Mouse (Mus musculus): ENCODE results near the gene Cfap57.
A peak's percentile ranks its signal among the peaks of the same experiment; 100 is the strongest.
"Not testable (repeated sequence)": the region's sequence is repeated elsewhere in the genome, so short reads cannot be mapped to it uniquely, and the experiment has no call there.

Cfap57 gene

GRCm38 (mm10) chr4:118564062-118564925 lies 56.3 kb downstream of the Cfap57 start:
- no peak for DNase-seq (ENCODE audit: low spot score)

GRCm38 (mm10) chr4:118553039-118553649 lies 67.4 kb downstream of the Cfap57 start:
- no peak for DNase-seq (ENCODE audit: low spot score)

GRCm38 (mm10) chr4:118548130-118548480 lies 72.5 kb downstream of the Cfap57 start:
- DNase-seq (ENCODE audit: low spot score), result not testable (repeated sequence)

DNA sequence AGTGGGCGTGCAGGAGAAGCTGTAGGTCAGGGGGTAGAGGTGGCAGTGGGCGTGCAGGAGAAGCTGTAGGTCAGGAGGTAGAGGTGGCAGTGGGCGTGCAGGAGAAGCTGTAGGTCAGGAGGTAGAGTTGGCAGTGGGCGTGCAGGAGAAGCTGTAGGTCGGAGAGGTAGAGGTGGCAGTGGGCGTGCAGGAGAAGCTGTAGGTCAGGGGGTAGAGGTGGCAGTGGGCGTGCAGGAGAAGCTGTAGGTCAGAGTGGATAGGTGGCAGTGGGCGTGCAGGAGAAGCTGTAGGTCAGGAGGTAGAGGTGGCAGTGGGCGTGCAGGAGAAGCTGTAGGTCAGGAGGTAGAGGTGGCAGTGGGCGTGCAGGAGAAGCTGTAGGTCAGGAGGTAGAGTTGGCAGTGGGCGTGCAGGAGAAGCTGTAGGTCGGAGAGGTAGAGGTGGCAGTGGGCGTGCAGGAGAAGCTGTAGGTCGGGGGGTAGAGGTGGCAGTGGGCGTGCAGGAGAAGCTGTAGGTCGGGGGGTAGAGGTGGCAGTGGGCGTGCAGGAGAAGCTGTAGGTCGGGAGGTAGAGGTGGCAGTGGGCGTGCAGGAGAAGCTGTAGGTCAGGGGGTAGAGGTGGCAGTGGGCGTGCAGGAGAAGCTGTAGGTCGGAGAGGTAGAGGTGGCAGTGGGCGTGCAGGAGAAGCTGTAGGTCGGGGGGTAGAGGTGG lies 73.0 kb downstream of the Cfap57 start:
- peak; percentile 89 for DNase-seq (ENCODE audit: low spot score)

DNA sequence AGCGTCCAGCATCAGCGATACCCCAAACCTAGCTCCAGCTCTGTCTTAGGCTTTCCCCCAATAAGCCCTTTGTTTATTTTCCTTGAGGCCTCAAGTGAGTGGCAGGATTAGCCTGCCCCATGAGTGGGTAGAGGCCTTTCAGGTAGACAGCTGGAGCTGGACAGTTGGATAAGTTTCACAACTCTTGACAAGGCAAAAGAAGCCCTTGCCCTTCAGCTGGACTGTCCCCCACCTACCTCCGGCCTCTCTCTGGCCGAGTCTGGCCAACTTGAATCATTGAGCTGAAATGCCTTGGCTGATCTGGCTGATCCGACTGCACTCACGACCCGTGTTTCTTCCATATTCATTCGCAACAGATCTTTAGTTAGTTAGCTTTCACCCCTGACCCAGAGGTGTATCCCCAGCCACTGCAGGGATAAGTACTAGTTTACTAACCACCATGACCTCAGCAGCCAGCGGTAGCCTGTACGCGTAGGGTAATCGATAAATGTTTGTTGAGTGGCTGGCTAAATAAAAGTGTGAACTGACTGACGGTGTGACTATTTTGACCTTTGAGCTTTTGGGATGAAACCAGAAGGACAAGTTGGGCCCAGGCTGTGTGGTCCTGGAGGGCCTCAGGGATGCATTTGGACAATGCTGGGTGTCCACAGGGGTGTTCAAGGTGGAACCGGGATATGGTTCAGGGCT lies 76.0 kb downstream of the Cfap57 start:
- DNase-seq (ENCODE audit: low spot score), result no peak

- no peak for DNase-seq (ENCODE audit: low spot score)
Measured at GRCm38 (mm10) chr4:118543592-118544260, 76.9 kb downstream of the Cfap57 start, which contains the start of gene Tmem125. TSS of gene Tmem125 (minus strand) at chr4:118544044.

GRCm38 (mm10) chr4:118543158-118543530 lies 77.4 kb downstream of the Cfap57 start:
- no peak for DNase-seq (ENCODE audit: low spot score)

DNA sequence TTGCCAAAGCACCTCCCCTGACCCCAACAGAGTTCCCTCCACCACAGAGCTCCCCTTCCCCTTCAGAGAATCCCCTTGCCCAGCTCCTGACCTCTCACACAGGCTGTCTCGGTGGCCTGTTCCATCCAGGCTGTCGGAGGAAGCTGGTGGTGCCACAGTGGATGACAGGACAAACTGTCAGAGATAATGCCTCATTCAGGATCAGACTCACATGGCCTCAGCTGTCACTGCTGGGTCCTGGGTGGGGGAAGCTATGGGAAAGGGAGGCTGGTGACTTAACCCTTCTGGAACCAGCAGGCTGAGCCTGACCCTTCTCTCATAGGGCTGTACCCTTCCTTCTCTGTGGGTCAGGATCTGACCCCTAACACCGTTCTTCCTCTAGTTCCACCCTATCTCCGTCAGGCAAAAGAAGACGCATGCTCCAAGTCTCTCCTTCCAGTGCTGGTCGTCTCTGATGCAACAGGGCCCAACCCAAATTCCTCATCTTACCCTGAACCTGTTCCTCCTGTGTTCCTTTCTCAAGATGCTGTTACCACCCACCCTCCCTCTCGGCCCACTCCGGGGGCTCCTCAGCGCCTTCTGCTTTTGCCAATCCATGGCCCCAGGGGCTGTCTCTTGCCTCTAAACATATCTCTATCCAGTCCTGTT lies 77.9 kb downstream of the Cfap57 start:
- DNase-seq (ENCODE audit: low spot score), result no peak

DNA sequence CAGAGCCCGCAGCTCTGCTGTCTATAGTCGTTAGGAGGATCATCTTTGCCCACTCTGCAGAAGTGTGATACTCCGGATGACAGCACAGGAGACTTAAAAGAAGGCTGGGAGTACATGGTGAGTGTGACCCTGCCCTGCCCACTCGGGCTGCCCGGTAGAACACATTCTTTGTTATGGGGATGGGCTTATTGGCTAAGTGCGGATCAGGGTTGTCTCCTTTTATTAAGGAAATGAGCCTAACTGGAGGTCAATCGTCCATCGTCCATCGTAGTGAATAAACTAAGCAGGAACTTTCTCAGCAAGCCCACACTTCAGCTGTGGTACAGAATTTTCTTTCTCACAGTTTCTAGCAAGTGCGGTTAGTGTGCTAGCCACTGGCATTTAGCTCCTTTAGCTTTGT lies 80.7 kb downstream of the Cfap57 start:
- no peak for DNase-seq (ENCODE audit: low spot score)

- DNase-seq (ENCODE audit: low spot score), result no peak
Measured at GRCm38 (mm10) chr4:118537801-118538200, 82.8 kb downstream of the Cfap57 start.

DNA sequence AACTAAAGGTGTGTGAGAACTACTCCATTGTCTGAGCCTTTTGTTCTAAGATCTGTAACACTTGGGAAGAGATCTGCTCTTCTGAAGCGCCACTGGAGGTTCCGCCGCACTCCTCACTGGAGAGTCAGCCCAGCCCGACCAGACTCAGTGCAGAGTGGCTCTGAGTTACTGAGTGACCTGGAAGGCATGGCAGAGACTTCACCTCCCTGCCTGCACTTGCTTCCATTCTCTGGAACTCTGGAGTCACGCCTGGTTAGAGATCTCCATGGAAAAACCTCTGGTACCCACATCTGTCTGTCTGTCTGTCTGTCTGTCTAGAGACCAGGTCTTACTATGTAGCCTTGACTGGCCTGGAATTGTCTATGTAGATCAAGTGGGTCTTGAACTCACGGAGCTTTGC lies 85.0 kb downstream of the Cfap57 start:
- DNase-seq (ENCODE audit: low spot score), result no peak

GRCm38 (mm10) chr4:118533605-118534004 lies 87.0 kb downstream of the Cfap57 start:
- DNase-seq (ENCODE audit: low spot score), result no peak

DNA sequence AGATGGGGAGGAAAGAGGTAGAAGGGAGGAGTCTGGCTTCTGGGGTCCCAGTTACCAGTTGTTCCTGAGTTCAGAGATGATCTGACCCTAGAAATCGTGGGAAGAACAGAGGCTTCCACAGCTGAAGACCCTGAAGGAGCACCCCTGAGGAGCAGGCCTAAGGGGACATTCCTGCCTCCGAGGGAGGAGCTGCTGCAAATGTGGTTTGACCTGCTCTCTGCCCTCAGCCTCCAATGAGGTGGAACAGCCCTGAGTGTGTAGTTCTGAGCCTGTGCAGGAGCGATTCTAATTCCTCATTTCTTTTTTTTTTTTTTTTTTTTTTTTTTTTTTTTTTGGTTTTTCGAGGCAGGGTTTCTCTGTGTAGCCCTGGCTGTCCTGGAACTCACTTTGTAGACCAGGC lies 87.4 kb downstream of the Cfap57 start:
- DNase-seq (ENCODE audit: low spot score), result no peak

- no peak for DNase-seq (ENCODE audit: low spot score)
Measured at GRCm38 (mm10) chr4:118532663-118533062, 87.9 kb downstream of the Cfap57 start.

DNA sequence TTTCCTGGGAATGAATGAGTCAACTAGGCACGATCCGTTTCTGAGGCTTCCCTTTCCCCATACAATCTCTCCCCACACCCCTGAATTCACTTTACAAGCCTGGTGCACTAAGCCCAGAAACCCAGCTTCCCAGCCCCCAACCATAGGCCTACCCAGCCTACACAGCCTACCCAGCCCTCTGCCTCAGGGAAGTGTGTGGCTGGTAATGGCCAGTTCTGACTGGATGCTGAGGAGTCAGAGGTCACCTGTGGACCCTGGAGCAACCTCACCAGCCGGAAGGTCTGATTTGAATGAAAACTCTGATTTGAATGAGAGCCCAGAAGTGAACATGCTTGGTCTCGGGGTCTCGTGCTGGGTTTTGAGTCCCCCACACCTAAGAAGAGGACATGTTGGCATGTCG lies 92.9 kb downstream of the Cfap57 start:
- DNase-seq (ENCODE audit: low spot score), result no peak

- DNase-seq (ENCODE audit: low spot score), result no peak
Measured at GRCm38 (mm10) chr4:118527335-118527681, 93.3 kb downstream of the Cfap57 start.

- no peak for DNase-seq (ENCODE audit: low spot score)
Measured at GRCm38 (mm10) chr4:118526408-118527334, 93.9 kb downstream of the Cfap57 start, which contains the start of gene 2610528J11Rik. TSS of gene 2610528J11Rik (plus strand) at chr4:118526999.

GRCm38 (mm10) chr4:118525779-118526178 lies 94.8 kb downstream of the Cfap57 start:
- DNase-seq (ENCODE audit: low spot score), result no peak

DNA sequence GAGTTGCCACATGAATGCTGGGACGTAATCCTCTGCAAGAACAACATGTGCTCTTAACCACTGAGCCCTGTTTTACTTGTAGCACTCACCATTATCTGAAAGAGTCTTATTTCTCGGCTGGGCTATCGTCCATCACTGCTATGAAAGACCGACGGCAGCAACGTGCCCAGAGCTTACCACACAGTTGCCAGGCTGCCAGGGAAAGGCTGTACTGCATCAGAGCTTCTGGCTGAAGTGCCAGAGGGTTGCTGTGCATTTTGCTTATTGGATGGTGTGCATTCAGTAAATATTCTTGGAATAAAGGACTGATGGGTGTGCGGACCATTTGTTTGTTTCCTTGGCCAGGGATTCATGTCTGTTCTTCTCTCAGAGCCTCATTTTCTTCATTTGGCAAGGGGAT lies 96.6 kb downstream of the Cfap57 start:
- no peak for DNase-seq (ENCODE audit: low spot score)

- no peak for DNase-seq (ENCODE audit: low spot score)
Measured at GRCm38 (mm10) chr4:118522248-118522647, 98.3 kb downstream of the Cfap57 start.
